Mouse (Mus musculus) liver, embryonic 14.5 days (tissue): ENCODE data around the gene Cpt1a. TPM values are rescaled to one million over a fixed set of nuclear protein-coding genes. Genes with fewer than 3 reads are reported as not detected.

Experiments
- ATAC-seq: fragments of 200-750 bp; cut with Nextera tagmentation; 2 replicates; pipeline ENCODE4 v1.8.0; 2017; ENCODE audit warnings: moderate number of reproducible peaks, mild to moderate bottlenecking, moderate library complexity; ENCODE audit not compliant: insufficient read depth
- DNase-seq, 3 experiments: peaks; one replicate each; pipeline ENCODE4 v3.0.0-alpha.2; 2012 to 2013; ENCODE audit warnings: low read depth in 3 of 3, low spot score in 3 of 3
- H3K27ac ChIP-seq: fragments of 300-500 bp; sonication (generic); 2 replicates; pipeline ENCODE4 v1.5.1; 2014; ENCODE audit warnings: moderate library complexity, mild to moderate bottlenecking, control low read depth, inconsistent platforms
- H3K27me3 ChIP-seq: fragments of 300-500 bp; sonication (generic); 2 replicates; pipeline ENCODE4 v1.6.1; 2014; ENCODE audit warnings: mild to moderate bottlenecking, low read length, moderate library complexity; ENCODE audit not compliant: control insufficient read depth, insufficient read depth
- H3K36me3 ChIP-seq: fragments of 300-500 bp; sonication (generic); replicated peaks from 2 replicates; pipeline ENCODE4 v1.6.1; 2014; ENCODE audit warnings: low read depth; ENCODE audit not compliant: control insufficient read depth, insufficient read depth
- H3K4me1 ChIP-seq, 2 experiments: fragments of 200-500 bp in 1 of 2; fragments of 300-500 bp in 1 of 2; sonication (generic) in 1 of 2; replicated peaks; 2 replicates each; pipeline ENCODE4 v1.6.1; 2012 to 2014; ENCODE audit warnings: antibody characterized with exemption in 1 of 2, inconsistent platforms in 1 of 2, low read length in 1 of 2; ENCODE audit not compliant: control insufficient read depth in 2 of 2, insufficient read depth in 2 of 2
- H3K4me2 ChIP-seq: fragments of 300-500 bp; sonication (generic); 2 replicates; pipeline ENCODE4 v1.6.1; 2014; ENCODE audit warnings: low read depth, mild to moderate bottlenecking, control low read depth, moderate library complexity
- H3K4me3 ChIP-seq, 2 experiments: fragments of 200-500 bp in 1 of 2; fragments of 300-500 bp in 1 of 2; sonication (generic) in 1 of 2; 2 replicates each; pipeline ENCODE4 v1.5.1; 2012 to 2014; ENCODE audit warnings: low read depth in 2 of 2, low read length in 2 of 2, mild to moderate bottlenecking in 2 of 2, control low read depth in 1 of 2, inconsistent platforms in 1 of 2, moderate library complexity in 1 of 2; ENCODE audit not compliant: insufficient read depth in 1 of 2
- H3K9ac ChIP-seq: fragments of 300-500 bp; sonication (generic); replicated peaks from 2 replicates; pipeline ENCODE4 v1.6.1; 2014; ENCODE audit warnings: mild to moderate bottlenecking, control low read depth, moderate library complexity
- H3K9me3 ChIP-seq: fragments of 300-500 bp; sonication (generic); 2 replicates; pipeline ENCODE4 v1.6.1; 2016; ENCODE audit warnings: low read length, mixed read lengths; ENCODE audit not compliant: control insufficient read depth
- CTCF ChIP-seq: IDR thresholded peaks from 2 replicates; pipeline ENCODE4 v1.5.1; 2016; ENCODE audit warnings: antibody characterized with exemption, low read depth, control low read depth
- EP300 ChIP-seq: IDR thresholded peaks from 2 replicates; pipeline ENCODE4 v1.6.1; 2016; ENCODE audit warnings: antibody characterized with exemption, low read depth
- WGBS: fragments of 180-500 bp; shearing (Covaris S2); extraction: QIAGEN DNeasy Blood & Tissue Kit; methylation state at CpG from one replicate; pipeline ENCODE4 v1.1.7; 2014; ENCODE audit not compliant: insufficient replicate concordance; 5-methylcytosine and 5-hydroxymethylcytosine counted together
- polyA plus RNA-seq, 2 experiments: library from polyadenylated mRNA; depleted of rRNA in 1 of 2; stranded (reverse) in 1 of 2; unstranded in 1 of 2; fragments of >200 nt; fragmentation: Nextera tagmentation in 1 of 2; extraction: Ambion mirVana in 1 of 2; gene quantifications; 2 replicates each; pipeline versions ENCODE4 v1.2.1 to v1.2.3; 2012 to 2014

Gene Cpt1a
- polyA plus RNA-seq, 2 experiments: 4.6 to 5.2 TPM

DNA sequence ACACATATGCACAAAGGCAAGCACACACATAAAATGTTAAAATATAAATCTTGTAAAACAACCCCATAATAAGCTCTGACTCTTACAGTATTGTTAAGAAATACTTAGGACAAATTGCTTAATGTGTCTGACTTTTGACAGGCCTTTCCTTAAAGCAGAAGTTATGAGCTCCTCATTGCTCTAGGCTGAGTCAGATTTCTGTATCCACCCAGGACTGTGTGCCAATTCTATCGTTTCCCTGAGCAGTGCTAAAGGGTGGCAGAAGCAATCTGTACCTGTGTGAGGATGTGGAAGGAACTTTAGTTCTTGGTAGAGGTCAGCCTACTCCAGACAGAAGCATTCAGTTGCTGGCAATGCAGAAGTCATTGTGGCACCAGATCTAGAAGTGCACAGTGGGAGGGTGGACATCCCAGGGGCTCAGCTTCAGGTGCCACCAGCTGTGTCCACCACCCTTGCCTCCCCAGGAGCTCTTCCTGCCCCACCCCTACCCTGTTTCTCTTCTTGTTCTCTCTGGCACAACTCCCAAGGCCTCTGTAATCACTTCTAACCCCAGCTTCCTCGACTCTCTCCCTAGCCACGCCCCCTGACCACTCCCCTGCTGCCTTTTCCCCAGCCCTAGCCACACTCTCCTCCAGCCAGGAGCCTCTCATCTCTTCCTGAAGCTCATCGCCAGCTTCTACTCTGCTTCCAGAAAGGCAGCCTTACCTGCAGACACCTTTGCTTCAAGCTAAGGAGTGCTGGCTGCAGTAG is 55.0 kb downstream of the Cpt1a start:
- DNase-seq (no peak), ATAC-seq (no peak; the same call in 1 of the 2 replicates)
- no peaks in the 10 kb centered on the region for H3K36me3 ChIP-seq
- no peaks in the 10 kb centered on the region for H3K9me3 ChIP-seq
- 21% methylated on average over 4 of the region's 4 CpGs for WGBS
- H3K4me3 ChIP-seq: no peak overlapping the region
- H3K4me1 ChIP-seq: 0 out of 4 replicates have a peak, but pooled peaks cover 0 to 3% of the 10 kb centered on the region in 2 experiments
- H3K27ac ChIP-seq: no peak overlapping the region
- TF ChIP-seq EP300 (no peak), CTCF (no peak)
- no peak overlapping the region for H3K4me2 ChIP-seq
- H3K27me3 ChIP-seq: no peaks in the 10 kb centered on the region
- H3K9ac ChIP-seq: no peak overlapping the region

DNA sequence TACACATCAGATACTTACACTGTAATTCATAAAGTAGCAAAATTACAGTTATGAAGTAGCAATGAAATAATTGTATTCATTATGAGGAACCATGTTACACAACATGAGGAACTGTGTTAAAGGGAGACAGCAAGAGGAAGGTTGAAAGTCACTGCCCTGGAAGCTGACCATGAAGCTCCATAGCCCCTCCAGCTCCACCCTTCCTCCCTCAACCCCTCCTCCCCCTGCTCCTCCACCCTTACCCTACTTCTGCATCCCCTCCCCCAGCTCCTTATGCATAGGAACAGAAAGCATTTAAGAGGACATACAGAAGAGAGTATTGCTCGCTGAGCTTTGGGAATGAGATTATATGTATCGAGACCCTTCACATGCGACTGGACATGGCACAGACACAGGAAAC is 56.5 kb downstream of the Cpt1a start:
- Histone ChIP-seq H3K4me1 (0 out of 4 replicates have a peak, but pooled peaks cover 0 to 3% of the 10 kb centered on the region in 2 experiments), H3K27me3 (no peaks in the 10 kb centered on the region), H3K4me3 (no peak overlapping the region), H3K9ac (no peak overlapping the region), H3K4me2 (no peak overlapping the region), H3K36me3 (no peaks in the 10 kb centered on the region), H3K27ac (no peak overlapping the region), H3K9me3 (no peaks in the 10 kb centered on the region)
- TF ChIP-seq EP300 (no peak), CTCF (no peak)
- WGBS: 77% methylated on average over 3 of the region's 3 CpGs
- no peak for DNase-seq
- peak; percentile 35; the same call in 1 of the 2 replicates for ATAC-seq

DNA sequence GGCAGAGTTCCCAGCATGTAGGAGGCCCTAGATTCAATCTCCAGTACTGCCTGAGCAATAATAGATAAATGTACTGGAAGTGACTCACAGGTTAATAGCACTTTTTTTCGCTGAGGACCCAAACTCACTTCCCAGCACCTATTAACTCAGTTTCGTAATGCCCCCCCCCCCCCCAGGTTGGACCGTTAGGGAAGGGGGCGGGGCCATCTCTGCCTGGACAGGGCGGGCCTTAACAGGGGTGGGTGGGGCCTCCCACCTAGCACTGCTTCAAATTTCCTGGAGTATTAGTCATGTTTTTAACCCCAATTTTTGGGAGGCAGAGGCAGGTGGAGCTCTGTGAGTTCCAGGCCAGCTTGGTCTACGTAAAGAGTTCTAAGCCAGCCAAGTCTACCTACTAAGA is 65.9 kb downstream of the Cpt1a start:
- peaks cover 9 to 15% of the 10 kb centered on the region in 2 experiments for H3K4me1 ChIP-seq
- DNase-seq (no peak), ATAC-seq (no peak)
- no peaks in the 10 kb centered on the region for H3K27me3 ChIP-seq
- H3K9me3 ChIP-seq: peaks cover 2% of the 10 kb centered on the region; the same call in 1 of the 2 replicates
- H3K4me2 ChIP-seq: no peak overlapping the region
- H3K9ac ChIP-seq: no peak overlapping the region
- H3K4me3 ChIP-seq: no peak overlapping the region
- TF ChIP-seq CTCF: no peak
- TF ChIP-seq EP300: no peak
- no peak overlapping the region for H3K27ac ChIP-seq
- 57% methylated on average over 6 of the region's 6 CpGs for WGBS
- H3K36me3 ChIP-seq: no peaks in the 10 kb centered on the region

DNA sequence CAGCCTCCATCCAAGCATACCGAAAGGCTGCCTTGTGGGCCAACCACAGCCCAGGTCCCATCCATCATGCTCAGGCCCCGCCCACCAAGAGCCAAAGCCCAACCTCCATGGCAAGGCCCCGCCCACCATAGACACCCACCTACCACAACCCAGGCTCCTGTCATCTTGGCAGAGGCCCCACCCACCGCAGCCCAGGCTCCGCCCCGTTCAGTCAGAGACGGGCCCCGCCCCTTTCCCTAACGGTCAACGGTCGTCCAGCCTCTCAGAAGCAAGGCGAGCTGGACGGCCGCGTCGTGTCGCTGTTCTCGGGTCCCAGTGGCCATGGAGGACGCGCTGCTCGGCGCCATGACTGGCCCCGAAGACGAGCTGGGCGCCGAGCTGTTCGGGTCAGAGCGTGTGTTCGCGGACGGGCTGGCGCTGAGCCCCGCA is 66.5 kb downstream of the Cpt1a start, which contains the start of gene Tesmin:
Gene Tesmin, plus strand, starts transcription at position 229 of the 429 bp plus-strand sequence.
- Histone ChIP-seq H3K4me1 (peaks cover 9 to 15% of the 10 kb centered on the region in 2 experiments), H3K4me2 (peak within 1 kb of the TSS; percentile 73), H3K4me3 (peak within 1 kb of the TSS; percentile 31 to 53), H3K36me3 (no peaks in the 10 kb centered on the region), H3K27ac (no peak within 1 kb of the TSS), H3K9ac (peak within 1 kb of the TSS; percentile 36), H3K27me3 (no peaks in the 10 kb centered on the region), H3K9me3 (peaks cover 2% of the 10 kb centered on the region; the same call in 1 of the 2 replicates)
- DNase-seq (peak; percentile 61 to 68 (median 67)), ATAC-seq (peak; percentile 83)
- WGBS: under 1% methylated on average over 33 of the region's 33 CpGs
- TF ChIP-seq CTCF (peak; percentile 65), EP300 (no peak)

DNA sequence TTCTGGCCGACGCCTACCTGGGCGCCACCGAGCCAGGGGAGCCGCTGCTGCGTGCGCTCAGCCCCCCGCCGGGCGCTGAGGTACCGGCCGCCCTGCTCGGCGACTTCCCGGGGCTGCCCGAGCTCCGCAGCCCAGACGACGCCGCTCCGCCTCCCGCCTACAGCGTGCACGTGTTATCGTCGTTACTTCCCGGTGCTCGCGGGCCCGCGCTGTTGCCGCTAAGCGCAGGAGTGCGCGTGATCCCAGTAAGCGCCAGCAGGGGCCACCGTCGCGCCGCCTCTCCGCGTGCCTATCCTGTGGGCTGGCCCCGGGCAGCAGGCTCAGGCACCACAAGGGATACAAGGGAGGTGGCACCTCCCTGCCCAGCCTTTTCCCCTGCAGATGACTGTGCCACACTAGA is 67.0 kb downstream of the Cpt1a start:
- WGBS: 0% methylated on average over 40 of the region's 43 CpGs
- peak; percentile 85 for ATAC-seq
- TF ChIP-seq CTCF (peak; percentile 90), EP300 (no peak)

More for the DNA sequence above, 67.0 kb downstream of the Cpt1a start:
- peak overlapping the region; percentile 36 for H3K9ac ChIP-seq
- H3K36me3 ChIP-seq: no peaks in the 10 kb centered on the region
- H3K27ac ChIP-seq: no peak overlapping the region
- H3K4me1 ChIP-seq: peaks cover 9 to 15% of the 10 kb centered on the region in 2 experiments
- no peaks in the 10 kb centered on the region for H3K27me3 ChIP-seq
- peaks cover 2% of the 10 kb centered on the region; the same call in 1 of the 2 replicates for H3K9me3 ChIP-seq
- H3K4me2 ChIP-seq: peak overlapping the region; percentile 73
- DNase-seq: peak; percentile 62 to 68 (median 68)
- H3K4me3 ChIP-seq: peak overlapping the region; percentile 31 to 53
